Mouse (Mus musculus) forebrain, embryonic 14.5 days (tissue): ENCODE results near the gene Chst11. TPM values are rescaled to one million over a fixed set of nuclear protein-coding genes. Genes with fewer than 3 reads are reported as not detected.

Experiments used
- ATAC-seq: fragments of 200-750 bp; cut with Nextera tagmentation; 2 replicates; pipeline ENCODE4 v1.8.0; 2017; ENCODE audit warnings: mild to moderate bottlenecking, moderate library complexity
- DNase-seq: peaks from one replicate; pipeline ENCODE4 v3.0.0-alpha.2; 2015; ENCODE audit warnings: low spot score
- H3K27ac ChIP-seq: fragments of 300-500 bp; sonication (generic); 2 replicates; pipeline ENCODE4 v1.5.1; 2014; ENCODE audit warnings: low read depth, mild to moderate bottlenecking, control low read depth, low read length, moderate library complexity
- H3K27me3 ChIP-seq: fragments of 300-500 bp; sonication (generic); replicated peaks from 2 replicates; pipeline ENCODE4 v1.6.1; 2014; ENCODE audit warnings: low read length, control low read depth, mixed read lengths; ENCODE audit not compliant: control insufficient read depth, insufficient read depth
- H3K36me3 ChIP-seq: fragments of 300-500 bp; sonication (generic); 2 replicates; pipeline ENCODE4 v1.6.1; 2014; ENCODE audit warnings: low read length, control low read depth; ENCODE audit not compliant: control insufficient read depth, insufficient read depth
- H3K4me1 ChIP-seq: fragments of 300-500 bp; sonication (generic); 2 replicates; pipeline ENCODE4 v1.6.1; 2014; ENCODE audit warnings: antibody characterized with exemption, low read length, control low read depth; ENCODE audit not compliant: control insufficient read depth, insufficient read depth
- H3K4me2 ChIP-seq: fragments of 300-500 bp; sonication (generic); 2 replicates; pipeline ENCODE4 v1.6.1; 2014; ENCODE audit warnings: mild to moderate bottlenecking, control low read depth, low read length
- H3K4me3 ChIP-seq: fragments of 300-500 bp; sonication (generic); 2 replicates; pipeline ENCODE4 v1.5.1; 2014; ENCODE audit warnings: low read depth, low read length, control low read depth
- H3K9ac ChIP-seq: fragments of 300-500 bp; sonication (generic); 2 replicates; pipeline ENCODE4 v1.6.1; 2014; ENCODE audit warnings: mild to moderate bottlenecking, low read length, control low read depth, moderate library complexity
- H3K9me3 ChIP-seq: fragments of 300-500 bp; sonication (generic); replicated peaks from 2 replicates; pipeline ENCODE4 v1.6.1; 2016; ENCODE audit warnings: low read length, control low read depth, mixed read lengths; ENCODE audit not compliant: control insufficient read depth
- WGBS: fragments of 180-500 bp; shearing (Covaris S2); extraction: QIAGEN DNeasy Blood & Tissue Kit; methylation state at CpG from one replicate; pipeline ENCODE4 v1.1.7; 2014; 5-methylcytosine and 5-hydroxymethylcytosine counted together
- polyA plus RNA-seq: library from polyadenylated mRNA; unstranded; fragments of >200 nt; fragmentation: Nextera tagmentation; extraction: Ambion mirVana; gene quantifications from 2 replicates; pipeline ENCODE4 v1.2.1, GENCODE M21; 2014

The Chst11 gene
- polyA plus RNA-seq, 1 experiment from 2014 or later: 4.2 TPM

- DNase-seq (peak; percentile 62), ATAC-seq (peak; percentile 65; the same call in 1 of the 2 replicates)
- 58% methylated on average over 10 of the region's 10 CpGs for WGBS
- Histone ChIP-seq H3K27ac (no peak overlapping the region), H3K9ac (no peak overlapping the region), H3K27me3 (no peaks in the 10 kb centered on the region), H3K36me3 (no peaks in the 10 kb centered on the region), H3K4me1 (no peaks in the 10 kb centered on the region), H3K9me3 (no peaks in the 10 kb centered on the region), H3K4me3 (no peak overlapping the region), H3K4me2 (no peak overlapping the region)
These were observed 234.9 kb downstream of the Chst11 start for GRCm38 (mm10) chr10:83220217-83220616.

DNA sequence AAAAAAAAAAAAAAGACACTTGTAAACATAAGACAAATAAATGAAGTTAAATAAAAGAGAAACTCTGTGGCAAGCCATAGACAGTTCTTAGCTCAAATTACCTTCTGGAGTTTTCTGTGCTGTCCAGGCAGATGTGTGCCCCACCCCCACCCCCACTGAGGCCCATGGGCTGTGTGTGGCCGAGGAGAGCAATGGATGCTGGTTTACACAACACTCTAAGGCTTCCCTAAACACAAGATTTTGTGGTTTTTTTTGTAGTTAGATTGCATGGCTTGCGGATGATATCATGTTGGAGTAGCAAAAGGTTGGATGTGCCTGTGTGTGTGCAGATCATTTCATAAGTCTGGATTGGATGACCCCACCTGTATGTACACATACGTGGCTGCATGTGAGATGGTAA is 235.5 kb downstream of the Chst11 start:
- Histone ChIP-seq H3K4me3 (no peak overlapping the region), H3K36me3 (no peaks in the 10 kb centered on the region), H3K4me1 (no peaks in the 10 kb centered on the region), H3K9me3 (no peaks in the 10 kb centered on the region), H3K4me2 (no peak overlapping the region), H3K27me3 (no peaks in the 10 kb centered on the region), H3K27ac (no peak overlapping the region), H3K9ac (no peak overlapping the region)
- WGBS: 86% methylated on average over 3 of the region's 3 CpGs
- ATAC-seq: no peak
- DNase-seq: no peak

- peak; percentile 45 for DNase-seq
- Histone ChIP-seq H3K27me3 (no peaks in the 10 kb centered on the region), H3K9me3 (no peaks in the 10 kb centered on the region), H3K36me3 (no peaks in the 10 kb centered on the region), H3K4me3 (no peak overlapping the region), H3K27ac (no peak overlapping the region), H3K4me1 (no peaks in the 10 kb centered on the region), H3K9ac (no peak overlapping the region), H3K4me2 (no peak overlapping the region)
- ATAC-seq: no peak
- WGBS: 36% methylated on average over 3 of the region's 3 CpGs
These were observed 239.7 kb downstream of the Chst11 start for GRCm38 (mm10) chr10:83224999-83225398.

DNA sequence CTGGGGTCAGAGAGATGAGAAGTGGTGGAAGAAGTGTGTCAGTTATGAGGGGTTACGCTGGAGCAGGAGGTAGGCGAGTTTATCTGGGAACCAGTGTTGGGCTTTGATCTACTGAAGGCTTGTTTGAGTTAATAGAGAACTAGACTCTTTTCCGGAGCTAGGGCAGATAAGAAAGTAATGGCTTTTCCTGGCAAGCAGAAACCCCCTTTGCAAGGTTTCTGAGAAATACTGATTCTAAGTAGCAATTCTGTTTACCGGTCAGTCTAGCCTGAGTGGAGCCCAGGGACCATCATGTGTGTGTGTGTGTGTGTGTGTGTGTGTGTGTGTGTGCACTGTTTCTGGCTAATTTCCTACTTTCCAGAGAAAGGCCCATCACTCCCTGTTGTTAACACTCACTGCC is 243.3 kb downstream of the Chst11 start:
- ATAC-seq: no peak
- Histone ChIP-seq H3K27me3 (no peaks in the 10 kb centered on the region), H3K4me2 (no peak overlapping the region), H3K9ac (no peak overlapping the region), H3K27ac (no peak overlapping the region), H3K4me1 (no peaks in the 10 kb centered on the region), H3K4me3 (no peak overlapping the region), H3K36me3 (no peaks in the 10 kb centered on the region), H3K9me3 (no peaks in the 10 kb centered on the region)
- WGBS: 91% methylated on average over 4 of the region's 4 CpGs
- DNase-seq: no peak

- Histone ChIP-seq H3K4me3 (no peak overlapping the region), H3K4me2 (no peak overlapping the region), H3K9me3 (no peaks in the 10 kb centered on the region), H3K36me3 (no peaks in the 10 kb centered on the region), H3K9ac (no peak overlapping the region), H3K27ac (no peak overlapping the region), H3K4me1 (no peaks in the 10 kb centered on the region), H3K27me3 (no peaks in the 10 kb centered on the region)
- ATAC-seq (no peak), DNase-seq (no peak)
- WGBS: 94% methylated on average over 3 of the region's 3 CpGs
These were observed 248.7 kb downstream of the Chst11 start for GRCm38 (mm10) chr10:83233967-83234366.

GRCm38 (mm10) chr10:83234391-83234790 is 249.1 kb downstream of the Chst11 start:
- DNase-seq (no peak), ATAC-seq (no peak)
- WGBS: 59% methylated on average over 4 of the region's 4 CpGs
- Histone ChIP-seq H3K36me3 (no peaks in the 10 kb centered on the region), H3K27me3 (no peaks in the 10 kb centered on the region), H3K9ac (no peak overlapping the region), H3K9me3 (no peaks in the 10 kb centered on the region), H3K4me1 (no peaks in the 10 kb centered on the region), H3K4me2 (no peak overlapping the region), H3K27ac (no peak overlapping the region), H3K4me3 (no peak overlapping the region)

- 57% methylated on average over 11 of the region's 11 CpGs for WGBS
- Histone ChIP-seq H3K27me3 (no peaks in the 10 kb centered on the region), H3K9me3 (no peaks in the 10 kb centered on the region), H3K4me2 (no peak overlapping the region), H3K27ac (no peak overlapping the region), H3K4me1 (no peaks in the 10 kb centered on the region), H3K36me3 (no peaks in the 10 kb centered on the region), H3K9ac (no peak overlapping the region), H3K4me3 (no peak overlapping the region)
- peak; percentile 45 for DNase-seq
- no peak for ATAC-seq
These were observed 256.9 kb downstream of the Chst11 start for GRCm38 (mm10) chr10:83242106-83242686.

DNA sequence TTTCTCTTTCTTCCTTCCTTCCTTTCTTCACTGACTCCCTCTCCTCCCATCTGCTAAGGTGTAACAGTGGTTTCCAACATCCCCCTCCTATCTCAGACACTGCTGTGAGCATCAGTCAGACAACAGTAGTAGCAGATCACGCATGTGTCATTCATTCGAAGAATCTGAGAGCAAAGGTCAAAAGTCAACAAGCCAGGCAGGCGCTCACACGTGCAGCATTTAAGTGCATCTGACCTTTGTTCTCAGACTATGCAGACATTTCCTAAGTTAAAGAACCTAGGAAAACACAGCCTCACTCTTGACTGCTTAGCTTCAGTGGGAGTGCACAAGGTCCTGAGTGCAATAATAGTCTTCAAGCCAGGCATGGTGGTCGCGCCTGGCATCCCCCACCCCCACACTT is 258.8 kb downstream of the Chst11 start:
- ATAC-seq (no peak), DNase-seq (no peak)
- H3K4me2 ChIP-seq: no peak overlapping the region
- no peak overlapping the region for H3K9ac ChIP-seq
- no peak overlapping the region for H3K4me3 ChIP-seq
- no peak overlapping the region for H3K27ac ChIP-seq
- no peaks in the 10 kb centered on the region for H3K27me3 ChIP-seq
- H3K36me3 ChIP-seq: no peaks in the 10 kb centered on the region
- 85% methylated on average over 6 of the region's 6 CpGs for WGBS
- no peaks in the 10 kb centered on the region for H3K4me1 ChIP-seq
- H3K9me3 ChIP-seq: no peaks in the 10 kb centered on the region
